Mouse (Mus musculus): ENCODE data around the gene Natd1.

DNA sequence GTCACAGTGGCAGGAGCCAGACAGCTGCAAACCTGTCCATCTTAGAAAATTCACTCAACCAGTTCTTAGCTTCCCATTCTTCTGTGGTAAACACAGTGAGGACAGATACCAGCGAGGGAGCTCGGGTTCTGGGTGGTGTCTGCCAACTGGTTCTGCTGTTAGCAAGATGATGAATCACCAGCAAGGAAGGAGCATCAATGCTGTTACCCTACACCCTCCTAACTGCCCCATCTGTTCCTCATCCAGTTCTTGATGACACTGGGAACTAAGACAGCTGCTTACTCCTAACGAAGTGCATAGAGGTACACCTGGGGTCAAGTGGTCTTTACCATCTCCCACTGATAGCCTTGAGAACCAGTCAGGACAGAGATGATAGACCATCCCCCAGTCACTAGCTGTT lies 58.0 kb downstream of the Natd1 start:
- no peak for TF ChIP-seq CTCF (IDR thresholded peaks at IDR 0.05; ENCODE audit: low read depth, low read length)
- TF ChIP-seq POLR2A (IDR thresholded peaks at IDR 0.05; ENCODE audit: extremely low read depth, insufficient read depth, low read length): no peak

All from liver, adult 2 months (tissue).